Mouse (Mus musculus): ENCODE data around the gene Usp12.

The Usp12 gene

DNA sequence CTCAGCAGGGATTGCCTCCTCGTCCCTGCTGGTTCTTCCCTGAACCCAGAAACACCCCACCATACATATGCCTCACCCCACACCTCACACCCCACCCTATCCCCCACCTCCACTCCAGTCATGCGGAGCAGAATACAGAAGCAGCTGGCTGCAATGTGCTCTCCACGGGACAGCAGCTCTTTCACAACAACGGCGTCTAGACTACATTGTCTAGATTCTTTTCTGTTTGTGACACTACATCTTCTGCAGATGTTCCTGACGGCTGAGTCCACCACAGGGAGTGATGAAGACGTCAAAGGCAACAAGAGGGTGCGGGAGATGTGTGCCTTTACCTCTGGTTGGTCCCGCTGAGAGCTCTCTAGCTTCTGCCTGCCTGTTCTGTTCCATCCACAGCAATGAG, 3.2 kb upstream of the Usp12 start:
- no peak for DNase-seq (ENCODE audit: low read depth, low spot score)

DNA sequence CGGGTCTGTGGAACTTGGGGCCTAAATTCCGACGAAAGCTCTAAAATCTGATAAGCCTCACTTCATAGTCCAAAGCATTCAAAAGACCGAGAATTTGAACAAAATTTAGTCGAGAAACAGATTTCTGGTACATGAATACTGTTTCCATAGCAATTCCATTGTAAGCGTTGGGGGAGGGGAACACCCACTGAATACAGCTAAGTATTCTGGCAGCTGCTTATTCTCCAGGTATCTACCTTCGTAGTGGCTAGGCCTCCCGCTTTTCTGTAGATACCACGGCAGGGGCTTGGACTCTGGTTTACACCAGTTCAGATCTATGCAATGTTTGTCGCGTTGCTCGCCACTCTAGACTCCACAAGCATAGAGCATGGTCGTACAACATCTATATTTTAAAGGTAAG, 922 bp upstream of the Usp12 start:
- DNase-seq (ENCODE audit: low read depth, low spot score) = no peak

GRCm38 (mm10) chr5:146794084-146794852, 538 bp downstream of the Usp12 start:
- peak; percentile 57 for DNase-seq (ENCODE audit: low read depth, low spot score)

DNA sequence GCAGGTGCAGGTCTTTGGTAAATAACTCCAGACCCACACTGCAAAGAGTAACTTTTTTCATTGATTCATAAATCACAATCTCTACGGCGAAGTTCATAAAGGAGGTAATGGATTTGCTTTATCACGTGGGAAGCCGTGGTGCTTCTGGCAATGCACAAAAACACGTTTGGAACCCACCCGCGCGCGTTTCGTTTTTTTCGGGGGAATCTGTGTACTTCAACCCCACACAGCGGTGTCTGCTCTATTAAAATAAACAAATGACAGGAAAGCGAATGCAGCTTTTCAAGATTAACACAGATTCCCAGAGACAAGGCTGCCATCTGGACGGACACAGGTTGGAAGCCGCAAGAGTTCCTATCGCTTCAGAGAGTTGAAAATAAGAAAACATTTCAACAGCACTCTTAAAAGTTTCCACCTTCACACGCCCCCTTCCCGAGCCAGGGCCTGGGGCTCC, 1.1 kb downstream of the Usp12 start:
- no peak for DNase-seq (ENCODE audit: low read depth, low spot score)

DNA sequence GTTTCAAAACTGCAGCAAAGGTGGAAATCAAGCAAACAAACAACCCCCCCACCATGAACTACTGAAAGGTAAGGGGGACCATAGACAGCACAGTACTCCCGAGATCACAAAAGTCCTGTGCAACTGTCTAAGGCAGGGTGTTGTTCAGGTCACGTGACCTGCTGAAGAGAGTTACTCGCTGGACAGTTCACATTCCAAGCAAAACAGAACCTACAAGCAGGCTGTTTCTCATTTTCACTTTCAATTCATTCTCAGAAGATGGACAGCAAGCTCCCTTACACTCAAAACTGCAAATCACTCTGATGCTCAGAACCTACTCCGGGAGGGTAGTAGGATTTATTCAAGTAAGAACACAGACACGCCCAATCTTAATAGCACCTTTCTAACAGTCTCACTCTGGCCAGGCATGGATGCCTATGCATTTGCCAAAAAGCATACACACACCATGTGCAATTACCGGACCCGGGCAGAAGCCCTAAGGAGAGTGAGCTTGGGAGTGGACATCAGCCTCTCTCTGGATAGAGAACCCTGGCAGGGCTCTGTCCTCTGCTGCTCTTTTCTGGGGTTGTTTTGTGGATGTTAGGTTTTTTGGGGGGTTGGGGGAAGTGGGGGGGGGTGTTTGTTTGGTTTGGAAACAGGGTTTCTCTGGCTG, 2.5 kb downstream of the Usp12 start:
- peak; percentile 33 for DNase-seq (ENCODE audit: low read depth, low spot score)

DNA sequence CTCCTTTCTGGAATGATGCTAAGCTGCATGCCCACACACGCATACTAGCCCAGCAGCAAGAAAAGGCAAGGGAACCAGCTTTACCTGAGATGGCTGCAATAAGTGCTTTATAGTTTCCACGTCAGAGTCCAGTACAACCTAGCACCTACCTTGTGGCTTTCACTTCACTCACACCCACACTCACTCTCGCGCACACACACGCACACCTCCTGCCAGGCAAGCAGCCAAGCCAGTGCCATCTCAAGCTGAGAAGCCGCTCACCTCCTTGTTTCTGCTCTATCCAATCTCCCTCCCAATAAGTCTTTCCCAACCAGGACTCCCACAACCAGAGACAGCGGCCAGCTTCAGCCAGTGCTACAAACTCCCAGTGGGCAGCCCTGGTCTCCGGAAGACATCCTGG, 3.9 kb downstream of the Usp12 start:
- DNase-seq (ENCODE audit: low read depth, low spot score) = no peak

- DNase-seq (ENCODE audit: low read depth, low spot score) = no peak
Observed at GRCm38 (mm10) chr5:146789413-146789812, 5.4 kb downstream of the Usp12 start.

DNA sequence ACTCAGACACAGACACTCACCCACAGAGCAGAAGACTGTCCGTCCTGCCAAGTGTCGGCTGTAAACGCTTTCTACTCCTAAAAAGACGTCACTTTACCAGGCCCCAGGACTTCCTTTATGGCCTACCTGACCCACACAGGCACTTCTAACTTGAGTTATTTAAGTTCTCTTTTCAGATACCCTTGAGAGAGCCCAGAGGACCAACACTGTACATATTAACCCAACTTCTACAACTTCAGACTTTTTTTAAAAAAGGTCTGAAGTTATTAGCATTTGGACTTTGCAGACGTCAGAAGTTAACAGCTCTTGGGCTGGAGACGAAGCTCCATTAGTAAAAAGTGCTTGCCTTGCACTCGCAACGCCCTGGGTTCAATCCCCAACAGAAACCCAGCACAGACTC, 8.7 kb downstream of the Usp12 start:
- DNase-seq (ENCODE audit: low read depth, low spot score) = no peak

DNA sequence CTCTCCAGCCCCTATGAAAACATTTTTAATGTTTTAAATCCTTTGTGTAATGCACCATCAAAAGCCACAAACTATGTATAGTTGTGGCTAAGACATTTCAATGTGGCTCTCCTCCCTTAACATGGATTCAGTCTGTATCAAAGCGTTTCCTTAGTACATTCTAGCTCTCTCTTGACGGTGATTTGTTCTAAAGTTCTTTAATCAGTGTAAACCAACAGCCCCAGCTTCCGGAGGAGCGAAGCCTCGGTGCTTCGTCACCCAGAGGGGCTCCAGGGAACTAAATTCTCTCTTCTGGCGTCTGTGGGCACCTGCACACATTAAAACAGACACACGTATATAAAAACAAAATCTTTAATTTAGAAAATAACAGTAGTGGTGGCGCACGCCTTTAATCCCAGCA, 10.9 kb downstream of the Usp12 start:
- no peak for DNase-seq (ENCODE audit: low read depth, low spot score)

- DNase-seq (ENCODE audit: low read depth, low spot score) = no peak
Observed at GRCm38 (mm10) chr5:146783300-146783699, 11.5 kb downstream of the Usp12 start.

DNA sequence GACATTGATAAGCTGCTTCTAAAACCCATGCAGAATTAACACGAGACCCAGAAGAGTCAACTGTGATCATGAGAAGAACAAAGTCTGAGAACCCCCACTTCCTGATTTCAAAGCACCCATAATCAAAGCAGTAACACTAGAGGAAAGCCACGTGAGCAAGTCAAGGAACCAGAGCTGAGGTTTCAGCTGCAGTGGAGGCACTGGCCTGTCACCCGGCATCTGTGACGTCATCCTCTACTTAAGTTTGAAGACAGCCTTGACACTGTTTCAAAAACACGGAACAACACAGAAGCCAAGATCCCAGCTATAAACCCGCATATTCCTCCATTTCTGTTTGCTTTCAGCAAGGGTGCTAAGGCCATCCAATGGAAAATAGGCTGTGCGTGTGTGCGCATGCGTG, 13.1 kb downstream of the Usp12 start:
- DNase-seq (ENCODE audit: low read depth, low spot score) = peak; percentile 44

GRCm38 (mm10) chr5:146779931-146780330, 14.9 kb downstream of the Usp12 start:
- DNase-seq (ENCODE audit: low read depth, low spot score) = no peak

GRCm38 (mm10) chr5:146776988-146777639, 17.7 kb downstream of the Usp12 start:
- no peak for DNase-seq (ENCODE audit: low read depth, low spot score)

- peak; percentile 72 for DNase-seq (ENCODE audit: low read depth, low spot score)
Observed at GRCm38 (mm10) chr5:146771982-146772381, 22.8 kb downstream of the Usp12 start.

DNA sequence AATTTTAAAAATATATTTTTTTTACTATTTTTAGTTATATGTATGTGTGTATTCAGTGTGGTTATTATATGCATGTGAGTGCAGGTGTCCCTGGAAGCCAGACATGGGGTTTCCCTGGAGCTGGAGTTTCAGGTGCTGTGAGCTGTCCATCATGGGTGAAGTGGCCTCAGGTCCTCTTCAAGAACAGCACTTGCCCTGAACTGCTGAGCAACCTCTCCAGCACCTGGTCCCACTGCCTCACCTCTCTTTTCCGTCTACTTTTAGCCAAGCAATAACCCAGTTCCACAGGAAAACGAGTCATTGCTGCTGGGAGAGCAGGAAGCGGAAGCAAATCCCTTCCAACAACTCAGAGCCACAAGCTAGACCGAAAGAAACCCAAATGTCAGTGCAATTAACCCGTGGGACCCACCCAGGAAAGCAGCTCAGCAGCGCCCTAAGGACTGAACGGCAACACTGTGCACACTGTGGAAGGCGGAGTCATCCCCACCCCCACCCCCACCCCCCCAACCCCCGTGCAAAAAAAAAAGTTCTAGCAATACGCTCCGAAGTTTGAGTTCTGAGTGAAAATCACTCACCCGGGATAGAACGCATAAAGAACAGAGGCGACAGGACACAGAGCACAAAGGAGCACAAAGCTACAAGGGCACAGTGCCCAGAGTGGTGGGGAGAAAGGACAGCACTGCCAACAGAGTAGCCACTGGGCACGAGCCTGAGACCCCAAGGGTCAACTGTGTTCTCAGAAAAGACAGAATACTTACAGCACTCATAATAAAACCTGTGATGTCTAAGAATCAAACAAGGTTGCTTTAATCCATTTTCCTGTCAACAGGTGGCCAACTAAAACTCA, 24.6 kb downstream of the Usp12 start:
- DNase-seq (ENCODE audit: low read depth, low spot score) = no peak

DNA sequence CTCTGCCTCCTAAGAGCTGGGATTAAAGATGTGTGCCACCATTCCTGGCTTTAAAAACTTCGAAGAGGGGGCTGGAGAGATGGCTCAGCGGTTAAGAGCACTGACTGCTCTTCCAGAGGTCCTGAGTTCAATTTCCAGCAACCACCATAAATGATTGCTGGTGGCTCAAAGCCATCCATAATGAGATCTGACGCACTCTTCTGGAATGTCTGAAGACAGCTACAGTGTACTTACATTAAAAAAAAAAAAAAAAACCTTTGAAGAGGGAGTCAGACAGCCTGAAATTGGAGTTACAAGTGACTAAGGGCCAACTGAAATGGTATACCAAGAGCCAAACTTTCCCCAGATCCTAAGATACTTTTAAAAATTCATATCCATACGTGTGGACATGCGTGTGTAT, 29.0 kb downstream of the Usp12 start:
- no peak for DNase-seq (ENCODE audit: low read depth, low spot score)

- DNase-seq (ENCODE audit: low read depth, low spot score) = no peak
Observed at GRCm38 (mm10) chr5:146759159-146759558, 35.6 kb downstream of the Usp12 start.

- no peak for DNase-seq (ENCODE audit: low read depth, low spot score)
Observed at GRCm38 (mm10) chr5:146757921-146758320, 36.9 kb downstream of the Usp12 start.

- no peak for DNase-seq (ENCODE audit: low read depth, low spot score)
Observed at GRCm38 (mm10) chr5:146757316-146757715, 37.5 kb downstream of the Usp12 start.

DNA sequence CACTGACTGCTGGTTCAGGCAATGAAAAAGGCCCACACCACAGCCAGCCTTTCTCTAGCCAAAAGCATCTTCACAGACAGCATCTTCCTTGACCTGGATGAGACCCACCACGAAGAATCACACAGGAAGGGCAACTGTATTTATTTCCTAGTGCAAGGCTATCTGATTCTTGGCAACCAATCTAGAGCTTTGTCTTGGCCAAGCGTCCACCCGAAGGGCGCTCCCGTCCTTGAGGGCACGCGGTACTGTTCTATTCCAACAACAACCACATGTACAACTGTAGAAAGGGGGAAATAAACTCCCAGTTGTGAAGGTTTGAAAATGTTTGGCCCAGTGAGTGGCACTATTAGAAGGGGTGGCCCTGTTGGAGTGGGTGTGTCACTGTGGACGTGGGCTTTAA, 41.6 kb downstream of the Usp12 start:
- DNase-seq (ENCODE audit: low read depth, low spot score) = no peak

- DNase-seq (ENCODE audit: low read depth, low spot score) = no peak
Observed at GRCm38 (mm10) chr5:146750958-146751357, 43.8 kb downstream of the Usp12 start.

- DNase-seq (ENCODE audit: low read depth, low spot score) = no peak
Observed at GRCm38 (mm10) chr5:146750273-146750672, 44.5 kb downstream of the Usp12 start.

Measured in A20 (cell line).